Mouse (Mus musculus): ENCODE measurements around the gene Usp47. TPM values are rescaled to one million over a fixed set of nuclear protein-coding genes. Genes with fewer than 3 reads are reported as not detected.

Usp47 gene
- polyA plus RNA-seq, 1 experiment, result 0.23 TPM

- Histone ChIP-seq H3K27me3 (ENCODE audit: control insufficient read depth) (no peaks in the 10 kb centered on the region), H3K36me3 (ENCODE audit: control insufficient read depth) (no peaks in the 10 kb centered on the region), H3K4me3 (replicated peaks) (no peak overlapping the region), H3K9me3 (ENCODE audit: control insufficient read depth, low read length) (no peaks in the 10 kb centered on the region), H3K4me1 (ENCODE audit: control insufficient read depth) (no peaks in the 10 kb centered on the region)
- TF ChIP-seq TAL1 (IDR thresholded peaks at IDR 0.05; ENCODE audit: low read length) (no peak), GATA1 (IDR thresholded peaks at IDR 0.05; ENCODE audit: low read length) (no peak)
Observed at GRCm38 (mm10) chr7:112000166-112000565, 23.1 kb upstream of the Usp47 start.

GRCm38 (mm10) chr7:112010511-112010910 lies 12.8 kb upstream of the Usp47 start:
- TF ChIP-seq TAL1 (IDR thresholded peaks at IDR 0.05; ENCODE audit: low read length), result no peak
- no peak for TF ChIP-seq GATA1 (IDR thresholded peaks at IDR 0.05; ENCODE audit: low read length)
- H3K27me3 ChIP-seq (ENCODE audit: control insufficient read depth), result no peaks in the 10 kb centered on the region
- no peaks in the 10 kb centered on the region for H3K4me1 ChIP-seq (ENCODE audit: control insufficient read depth)
- no peaks in the 10 kb centered on the region for H3K9me3 ChIP-seq (ENCODE audit: control insufficient read depth, low read length)
- H3K36me3 ChIP-seq (ENCODE audit: control insufficient read depth), result no peaks in the 10 kb centered on the region
- no peak overlapping the region for H3K4me3 ChIP-seq (replicated peaks)

- Histone ChIP-seq H3K4me1 (ENCODE audit: control insufficient read depth) (no peaks in the 10 kb centered on the region), H3K4me3 (replicated peaks) (no peak overlapping the region), H3K36me3 (ENCODE audit: control insufficient read depth) (no peaks in the 10 kb centered on the region), H3K27me3 (ENCODE audit: control insufficient read depth) (no peaks in the 10 kb centered on the region), H3K9me3 (ENCODE audit: control insufficient read depth, low read length) (no peaks in the 10 kb centered on the region)
- TF ChIP-seq GATA1 (IDR thresholded peaks at IDR 0.05; ENCODE audit: low read length), result no peak
- TF ChIP-seq TAL1 (IDR thresholded peaks at IDR 0.05; ENCODE audit: low read length), result no peak
Observed at GRCm38 (mm10) chr7:112010976-112011375, 12.3 kb upstream of the Usp47 start.

GRCm38 (mm10) chr7:112012102-112012501 lies 11.2 kb upstream of the Usp47 start:
- H3K36me3 ChIP-seq (ENCODE audit: control insufficient read depth), result no peaks in the 10 kb centered on the region
- no peak for TF ChIP-seq GATA1 (IDR thresholded peaks at IDR 0.05; ENCODE audit: low read length)
- H3K4me1 ChIP-seq (ENCODE audit: control insufficient read depth), result no peaks in the 10 kb centered on the region
- no peaks in the 10 kb centered on the region for H3K9me3 ChIP-seq (ENCODE audit: control insufficient read depth, low read length)
- no peak overlapping the region for H3K4me3 ChIP-seq (replicated peaks)
- H3K27me3 ChIP-seq (ENCODE audit: control insufficient read depth), result no peaks in the 10 kb centered on the region

GRCm38 (mm10) chr7:112012621-112013177 lies 10.6 kb upstream of the Usp47 start:
- H3K9me3 ChIP-seq (ENCODE audit: control insufficient read depth, low read length), result no peaks in the 10 kb centered on the region
- H3K4me3 ChIP-seq (replicated peaks), result no peak overlapping the region
- H3K27me3 ChIP-seq (ENCODE audit: control insufficient read depth), result no peaks in the 10 kb centered on the region
- no peaks in the 10 kb centered on the region for H3K36me3 ChIP-seq (ENCODE audit: control insufficient read depth)
- no peaks in the 10 kb centered on the region for H3K4me1 ChIP-seq (ENCODE audit: control insufficient read depth)
- TF ChIP-seq TAL1 (IDR thresholded peaks at IDR 0.05; ENCODE audit: low read length), result no peak
- no peak for TF ChIP-seq GATA1 (IDR thresholded peaks at IDR 0.05; ENCODE audit: low read length)

- Histone ChIP-seq H3K4me3 (replicated peaks) (no peak overlapping the region), H3K9me3 (ENCODE audit: control insufficient read depth, low read length) (no peaks in the 10 kb centered on the region), H3K36me3 (ENCODE audit: control insufficient read depth) (no peaks in the 10 kb centered on the region), H3K4me1 (ENCODE audit: control insufficient read depth) (no peaks in the 10 kb centered on the region), H3K27me3 (ENCODE audit: control insufficient read depth) (no peaks in the 10 kb centered on the region)
- no peak for TF ChIP-seq GATA1 (IDR thresholded peaks at IDR 0.05; ENCODE audit: low read length)
- no peak for TF ChIP-seq TAL1 (IDR thresholded peaks at IDR 0.05; ENCODE audit: low read length)
Observed at GRCm38 (mm10) chr7:112014148-112014547, 9.2 kb upstream of the Usp47 start.

- Histone ChIP-seq H3K4me1 (ENCODE audit: control insufficient read depth) (peaks cover 35% of the 10 kb centered on the region), H3K36me3 (ENCODE audit: control insufficient read depth) (no peaks in the 10 kb centered on the region; the same call in 1 of the 2 replicates), H3K4me3 (replicated peaks) (peak overlapping the region; percentile 99), H3K27me3 (ENCODE audit: control insufficient read depth) (no peaks in the 10 kb centered on the region), H3K9me3 (ENCODE audit: control insufficient read depth, low read length) (no peaks in the 10 kb centered on the region)
- TF ChIP-seq TAL1 (IDR thresholded peaks at IDR 0.05; ENCODE audit: low read length) (no peak), GATA1 (IDR thresholded peaks at IDR 0.05; ENCODE audit: low read length) (no peak)
Observed at GRCm38 (mm10) chr7:112022506-112023149, 676 bp upstream of the Usp47 start.

- Histone ChIP-seq H3K27me3 (ENCODE audit: control insufficient read depth) (no peaks in the 10 kb centered on the region), H3K36me3 (ENCODE audit: control insufficient read depth) (peaks cover 8% of the 10 kb centered on the region), H3K9me3 (ENCODE audit: control insufficient read depth, low read length) (no peaks in the 10 kb centered on the region), H3K4me3 (replicated peaks) (peak overlapping the region; percentile 99), H3K4me1 (ENCODE audit: control insufficient read depth) (peaks cover 38% of the 10 kb centered on the region)
- no peak for TF ChIP-seq TAL1 (IDR thresholded peaks at IDR 0.05; ENCODE audit: low read length)
- TF ChIP-seq GATA1 (IDR thresholded peaks at IDR 0.05; ENCODE audit: low read length), result no peak
Observed at GRCm38 (mm10) chr7:112023601-112024445, 519 bp downstream of the Usp47 start.

- peak overlapping the region; percentile 99 for H3K4me3 ChIP-seq (replicated peaks)
- TF ChIP-seq TAL1 (IDR thresholded peaks at IDR 0.05; ENCODE audit: low read length), result no peak
- no peak for TF ChIP-seq GATA1 (IDR thresholded peaks at IDR 0.05; ENCODE audit: low read length)
- H3K27me3 ChIP-seq (ENCODE audit: control insufficient read depth), result no peaks in the 10 kb centered on the region
- peaks cover 38% of the 10 kb centered on the region for H3K4me1 ChIP-seq (ENCODE audit: control insufficient read depth)
- peaks cover 9% of the 10 kb centered on the region for H3K36me3 ChIP-seq (ENCODE audit: control insufficient read depth)
- H3K9me3 ChIP-seq (ENCODE audit: control insufficient read depth, low read length), result no peaks in the 10 kb centered on the region
Observed at GRCm38 (mm10) chr7:112024446-112024730, 1.1 kb downstream of the Usp47 start.

Data from erythroblast, embryonic 14.5 days (primary cell).